Mouse (Mus musculus) heart, postnatal 25 days (tissue): Measurements from ENCODE around the gene Eefsec. TPM values are rescaled to one million over a fixed set of nuclear protein-coding genes. Genes with fewer than 3 reads are reported as not detected.

ENCODE experiments used
- DNase-seq: peaks from one replicate; pipeline ENCODE4 v3.0.0; 2022; ENCODE audit warnings: low spot score
- intact Hi-C: fragments of 180-260 bp; cut with DNase I; formaldehyde crosslinking; loops from one replicate; pipeline ENCODE4 v1.15.1; 2025
- total RNA-seq, 2 experiments: library from RNA; stranded (reverse); gene quantifications; 2 replicates each; pipeline ENCODE4 v1.2.3; 2021

Eefsec gene
- total RNA-seq, 2 experiments from 2014 or later, result 6.5 to 6.7 TPM

DNA sequence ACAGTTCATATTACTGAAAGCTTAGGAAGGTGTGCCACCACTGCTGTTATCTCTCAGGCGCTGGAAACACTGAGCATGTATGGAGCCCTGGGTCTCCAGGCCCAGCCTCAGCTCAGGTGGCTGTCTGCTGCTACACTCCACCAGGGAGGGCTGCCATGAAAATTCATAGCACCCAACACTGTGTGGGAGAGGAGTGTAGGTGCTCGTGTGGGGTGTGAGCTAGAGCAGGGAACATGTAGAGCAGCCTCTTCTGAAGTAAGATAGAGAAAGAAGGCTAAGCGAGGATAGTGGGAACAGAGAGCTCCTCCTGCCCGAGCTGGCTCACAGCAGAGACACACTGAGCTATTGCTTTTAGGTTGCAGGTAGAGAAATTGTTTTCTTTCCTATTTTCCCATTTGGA lies 170.1 kb downstream of the Eefsec start:
- intact Hi-C loops, result no loop called here
- DNase-seq, result no peak

DNA sequence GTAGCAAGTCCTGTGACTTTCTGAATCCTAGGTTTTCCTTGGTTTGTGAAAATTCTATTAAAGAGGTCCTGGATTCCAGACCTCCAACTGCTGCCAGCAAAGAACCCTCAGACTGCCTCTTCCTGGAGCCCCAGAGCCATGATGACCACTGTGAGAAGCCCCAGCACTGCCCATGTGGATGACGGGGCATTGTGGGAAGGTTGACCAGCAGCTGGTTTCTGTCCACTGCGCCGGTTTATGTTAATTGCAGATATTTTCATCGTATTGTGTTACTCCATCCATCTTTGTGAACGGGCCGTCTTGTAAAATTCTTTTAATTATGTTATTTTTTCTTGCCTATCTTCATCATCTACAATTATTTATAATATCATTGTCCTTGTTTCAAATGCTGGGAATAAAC lies 171.7 kb downstream of the Eefsec start:
- no peak for DNase-seq
- intact Hi-C loops, result no loop called here

DNA sequence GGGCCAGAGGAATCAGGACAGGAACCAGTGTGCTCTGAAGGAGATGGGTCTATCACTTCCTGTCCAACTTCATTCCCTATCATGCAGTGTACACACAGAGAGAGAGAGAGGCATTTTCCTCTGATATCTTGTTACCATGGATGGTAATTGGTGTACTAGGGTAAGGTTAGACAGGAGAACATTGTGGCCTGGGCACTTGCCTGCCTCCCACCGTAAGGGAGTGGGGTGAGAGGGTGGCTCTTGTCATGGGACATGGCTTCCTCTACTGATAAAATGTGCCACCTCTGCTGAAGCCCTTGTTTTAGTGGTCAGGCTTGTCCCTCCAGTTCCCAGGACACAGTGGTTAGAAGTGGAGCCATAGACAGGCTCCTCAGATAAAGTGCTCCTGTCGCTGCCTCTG lies 178.4 kb downstream of the Eefsec start:
- no peak for DNase-seq
- intact Hi-C loops, result no loop called here

DNA sequence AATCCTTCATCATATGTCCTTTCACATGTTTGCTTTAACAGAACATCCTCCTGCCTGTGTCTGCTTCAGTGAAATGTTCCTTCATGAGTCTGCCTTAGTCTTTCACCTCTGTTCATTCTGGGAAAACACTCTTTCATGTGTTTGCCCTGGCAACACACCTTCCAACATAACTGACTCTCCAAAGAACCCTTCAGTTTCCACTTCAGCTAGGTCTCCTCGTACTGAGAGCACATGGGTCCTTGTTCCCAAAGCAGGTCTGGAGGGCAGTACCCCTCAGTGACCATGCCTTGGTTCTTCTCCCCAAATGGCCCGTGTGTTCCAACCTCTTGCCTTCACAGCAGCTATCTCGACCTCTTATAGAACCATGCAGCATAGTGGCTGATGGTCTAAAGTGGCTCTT lies 179.3 kb downstream of the Eefsec start:
- no peak for DNase-seq
- intact Hi-C loops, result no loop called here

DNA sequence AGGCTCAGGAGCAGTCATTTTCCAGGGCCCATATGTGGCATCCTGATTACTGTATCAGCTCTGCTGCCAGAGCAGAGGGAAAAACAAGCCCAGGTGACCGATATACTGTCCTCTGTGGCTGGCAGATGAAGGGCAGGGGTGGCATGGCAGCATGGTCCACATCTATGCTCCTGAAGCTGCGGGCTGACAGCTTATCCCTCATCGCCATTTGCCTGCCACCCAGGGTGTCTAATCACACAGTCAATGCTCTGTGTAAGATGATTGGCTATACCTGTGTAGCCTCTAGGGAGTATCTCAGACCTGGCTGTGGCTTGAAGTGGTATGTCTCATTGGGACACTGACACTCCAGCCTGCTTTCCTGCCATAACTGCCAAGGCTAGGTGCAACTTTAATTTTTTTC lies 180.3 kb downstream of the Eefsec start:
- intact Hi-C loops, result no loop called here
- no peak for DNase-seq

DNA sequence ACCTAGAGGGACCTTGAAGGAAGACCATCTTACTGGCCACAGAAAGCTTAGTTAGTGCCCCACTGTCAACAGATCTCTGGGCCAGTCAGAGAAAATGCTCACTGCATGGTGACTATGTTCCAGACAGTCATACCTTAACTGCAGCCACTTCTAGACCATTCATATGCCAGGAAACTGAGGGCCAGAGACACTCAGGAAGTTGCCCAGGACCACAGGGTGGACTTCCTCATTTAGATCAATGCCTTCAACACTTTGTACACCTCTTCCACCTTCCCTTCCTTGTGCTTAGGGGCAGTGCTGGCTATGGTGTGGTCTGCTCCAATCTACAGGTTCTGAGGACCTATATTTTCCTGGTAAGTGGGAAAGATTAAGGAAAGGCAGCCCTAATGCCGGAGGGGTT lies 181.0 kb downstream of the Eefsec start:
- DNase-seq, result no peak
- intact Hi-C loops, result no loop called here

DNA sequence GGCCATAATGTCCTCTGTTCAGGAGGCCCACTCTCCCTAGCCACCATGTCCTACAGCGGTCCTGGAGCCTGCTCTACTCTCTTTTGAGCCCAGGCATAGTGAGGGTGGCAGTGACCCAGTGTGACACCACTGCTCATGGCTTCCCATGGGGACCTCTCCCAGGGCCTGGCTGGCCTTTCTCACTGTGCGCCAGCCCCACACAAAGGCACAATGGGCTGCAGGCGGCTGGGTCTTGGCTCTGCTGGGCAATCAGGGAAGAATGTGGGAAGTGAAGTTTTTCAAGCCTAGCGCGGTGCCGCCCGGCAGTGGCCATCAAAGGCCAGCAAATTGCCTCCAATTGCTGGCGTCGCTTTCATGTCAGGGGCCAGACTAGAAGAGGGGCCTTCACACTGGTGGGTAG lies 184.2 kb downstream of the Eefsec start:
- DNase-seq, result no peak
- intact Hi-C loops, result no loop called here

DNA sequence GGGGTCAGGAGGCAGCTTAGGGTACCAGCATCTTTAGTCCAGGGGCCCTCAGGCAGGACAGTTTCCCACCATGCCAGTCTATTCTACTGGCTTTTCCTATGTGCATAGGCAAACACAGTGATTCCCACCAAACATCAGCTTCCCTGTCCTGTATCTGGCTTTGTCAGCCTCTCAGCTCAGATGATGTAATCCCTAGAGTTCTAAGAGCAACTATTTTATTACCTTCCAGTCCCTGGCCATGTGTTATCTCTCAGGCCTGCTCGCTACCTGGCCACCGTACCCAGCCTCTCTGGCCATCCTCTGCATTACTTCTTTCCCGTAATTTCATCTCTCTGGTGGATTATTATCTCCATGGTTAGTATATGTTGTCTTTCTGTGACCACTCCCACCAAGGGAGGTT lies 185.7 kb downstream of the Eefsec start:
- intact Hi-C loops, result no loop called here
- DNase-seq, result no peak

DNA sequence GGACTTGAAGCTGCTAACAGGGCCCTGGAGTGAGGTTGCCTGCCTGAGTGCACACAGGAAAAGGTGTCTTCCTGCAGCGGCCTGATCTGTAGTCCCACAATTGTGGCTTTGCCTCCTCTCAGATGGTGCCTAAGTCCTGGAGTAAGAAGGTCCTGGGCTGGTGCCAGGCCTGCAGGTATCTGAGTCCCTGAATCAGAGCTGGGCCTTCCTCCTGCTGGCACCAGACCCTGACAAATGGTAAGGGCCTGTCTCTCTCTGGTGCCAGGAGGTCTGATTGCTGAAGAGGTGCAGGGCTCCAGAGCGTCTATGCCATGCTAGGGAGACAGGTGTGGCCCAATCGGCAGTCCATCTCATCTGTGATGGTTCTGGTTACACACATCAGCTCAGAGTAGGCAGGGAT lies 186.7 kb downstream of the Eefsec start:
- DNase-seq, result no peak
- intact Hi-C loops, result no loop called here

DNA sequence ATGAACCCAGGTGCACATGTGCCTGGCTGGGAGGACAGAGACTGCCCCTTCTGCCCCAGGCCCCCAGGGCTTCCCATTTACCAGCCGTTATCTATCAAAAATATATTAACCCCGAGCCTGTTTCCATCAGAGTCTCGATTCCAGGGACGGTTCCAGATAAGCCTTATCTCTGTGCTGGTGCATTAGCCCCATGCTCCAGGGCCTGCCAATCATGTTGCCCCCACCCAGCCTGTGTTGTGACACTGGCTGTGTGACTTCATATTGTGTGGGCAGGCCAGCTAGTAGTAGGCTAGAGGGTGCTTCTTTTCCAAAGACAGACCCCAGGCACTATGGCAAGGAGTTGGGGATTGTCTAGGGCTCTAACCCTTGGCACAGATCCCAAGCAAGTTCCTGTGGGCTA lies 190.9 kb downstream of the Eefsec start:
- intact Hi-C loops, result no loop called here
- no peak for DNase-seq

DNA sequence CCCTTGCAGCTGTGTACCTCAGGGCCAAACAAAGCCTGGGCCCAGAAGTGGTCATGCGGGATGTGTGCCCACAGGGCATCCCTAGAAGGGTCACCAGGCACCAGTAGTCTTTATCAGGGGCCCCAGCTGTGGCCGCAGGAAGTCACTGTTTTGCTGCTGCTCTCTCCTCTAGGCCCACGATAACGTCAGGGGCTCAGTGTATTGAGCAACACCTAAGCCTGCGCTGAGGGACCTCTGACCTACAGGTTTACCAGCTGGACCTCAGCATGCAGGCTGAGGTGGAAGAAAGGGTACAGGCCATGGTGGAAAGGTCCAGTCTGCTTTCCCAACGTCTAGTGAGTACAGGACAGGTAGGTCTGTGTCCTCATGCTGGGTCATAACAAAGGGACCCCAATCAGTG lies 192.3 kb downstream of the Eefsec start:
- intact Hi-C loops, result no loop called here
- no peak for DNase-seq

DNA sequence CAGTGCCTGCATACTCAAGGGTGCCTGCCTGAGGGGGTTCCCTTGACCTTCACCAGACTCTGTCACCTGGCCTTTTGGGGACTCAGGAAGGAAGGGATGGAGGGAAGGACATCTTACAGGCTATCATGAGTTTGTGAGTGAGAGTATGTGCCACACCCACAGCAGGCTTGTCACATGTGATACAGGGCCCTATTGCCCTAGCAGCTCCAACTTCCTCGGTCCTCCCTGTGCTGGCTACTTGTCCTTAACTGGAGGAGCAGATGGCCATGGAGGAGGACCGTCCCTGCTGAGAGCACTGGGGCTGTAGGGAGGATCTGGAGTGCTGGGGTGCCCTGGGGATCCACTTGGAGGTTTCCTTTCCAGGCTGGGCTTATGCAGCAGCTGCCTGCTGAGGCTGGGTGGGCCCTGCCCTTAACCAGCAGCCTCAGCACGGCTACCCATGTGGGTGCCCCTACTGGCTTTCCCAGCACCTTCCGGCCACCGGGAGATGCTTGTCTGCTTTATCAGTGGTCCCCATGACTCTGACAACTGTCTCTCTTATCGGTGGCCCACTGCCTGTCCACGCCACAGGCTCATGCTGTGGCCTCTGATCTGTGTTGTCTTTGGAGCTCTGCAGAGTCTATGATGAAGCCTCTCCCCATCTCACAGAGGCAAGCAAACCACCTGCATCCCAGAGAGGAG lies 194.4 kb downstream of the Eefsec start:
- no peak for DNase-seq
- intact Hi-C loops, result no loop called here

DNA sequence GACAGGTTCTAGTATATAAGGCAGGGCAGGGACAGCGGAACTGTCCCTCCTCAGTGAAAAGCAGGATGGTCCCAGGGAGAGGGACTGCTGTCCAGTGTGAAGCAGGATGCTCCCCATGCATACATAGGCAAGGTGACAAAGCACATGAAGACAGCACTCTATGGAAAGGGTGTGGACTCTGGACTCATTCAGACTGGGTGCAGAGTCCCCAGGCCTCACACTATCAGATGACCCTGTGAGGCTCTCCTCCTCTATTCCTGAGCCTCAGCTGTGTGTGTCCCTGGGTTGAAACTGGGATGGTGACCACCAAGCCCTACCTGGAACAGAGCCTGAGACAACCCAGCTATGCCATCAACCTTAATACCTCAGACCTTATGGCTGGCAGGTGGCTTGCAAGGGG lies 194.9 kb downstream of the Eefsec start:
- DNase-seq, result no peak
- intact Hi-C loops, result no loop called here

DNA sequence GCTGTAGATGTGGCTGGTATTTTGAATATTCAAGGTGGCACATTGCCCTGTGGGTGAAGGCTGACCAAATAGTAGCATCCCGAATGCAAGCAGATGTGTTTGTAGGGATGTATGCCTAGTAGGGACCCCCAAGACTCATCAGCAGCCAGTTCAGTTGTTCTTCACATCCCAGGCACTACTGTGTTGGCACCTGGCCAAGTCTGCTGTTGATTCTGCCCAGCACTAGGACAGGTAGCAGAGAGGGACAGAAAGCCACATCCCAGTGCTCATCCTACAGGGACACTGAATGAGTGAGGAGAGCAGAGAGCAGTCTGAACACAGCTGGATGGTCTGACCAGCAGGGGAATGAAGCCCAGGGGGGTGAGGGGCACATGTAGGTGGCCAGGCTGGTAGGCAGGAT lies 197.1 kb downstream of the Eefsec start:
- DNase-seq, result no peak
- intact Hi-C loops, result no loop called here

DNA sequence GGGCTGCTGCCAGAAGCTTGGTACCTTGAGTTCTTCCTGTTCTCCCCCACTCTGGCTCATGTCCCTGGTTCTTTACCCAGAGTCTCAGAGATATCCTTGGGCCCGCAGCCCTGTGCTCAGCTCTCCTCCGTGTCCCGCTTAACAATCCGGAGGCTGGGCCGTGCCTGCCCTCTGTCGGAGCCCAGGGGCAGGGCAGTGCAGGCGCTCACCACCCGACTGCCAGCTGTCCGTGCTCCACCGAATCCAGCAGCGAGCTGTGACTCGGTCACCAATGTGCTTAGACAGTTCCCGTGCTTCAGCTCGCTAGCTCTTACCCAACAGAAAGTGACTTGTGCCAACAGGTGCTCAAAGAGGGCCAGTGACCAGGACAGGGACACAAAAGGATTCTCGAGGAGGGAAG lies 203.7 kb downstream of the Eefsec start:
- DNase-seq, result peak; percentile 27

DNA sequence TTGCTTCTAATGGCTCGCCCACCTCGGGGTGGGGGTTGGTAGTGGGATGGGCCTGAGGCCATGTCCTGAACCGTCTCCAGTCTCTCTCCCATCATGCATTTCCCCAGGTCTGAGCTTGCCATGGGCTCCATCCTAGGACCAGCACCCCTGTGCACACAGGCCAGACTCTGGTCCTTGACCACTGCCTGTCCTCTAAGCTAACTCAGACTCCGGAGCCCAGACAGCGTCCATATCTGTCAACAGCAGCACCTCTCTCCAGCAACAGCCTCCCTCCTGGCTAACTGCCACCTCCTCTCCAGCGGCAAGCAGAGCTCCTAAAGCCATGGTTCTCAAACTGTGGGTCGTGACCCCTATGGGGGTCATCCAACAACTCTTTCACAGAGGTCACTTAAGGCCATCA lies 209.8 kb downstream of the Eefsec start:
- DNase-seq, result no peak
- intact Hi-C loops, result no loop called here

More for the DNA sequence above, 203.7 kb downstream of the Eefsec start:
- intact Hi-C loops, result loop anchor here (1.0 to 2.0 kb wide), 2 partner anchors 53 to 118 kb away; no protein-coding TSS in a partner anchor

DNA sequence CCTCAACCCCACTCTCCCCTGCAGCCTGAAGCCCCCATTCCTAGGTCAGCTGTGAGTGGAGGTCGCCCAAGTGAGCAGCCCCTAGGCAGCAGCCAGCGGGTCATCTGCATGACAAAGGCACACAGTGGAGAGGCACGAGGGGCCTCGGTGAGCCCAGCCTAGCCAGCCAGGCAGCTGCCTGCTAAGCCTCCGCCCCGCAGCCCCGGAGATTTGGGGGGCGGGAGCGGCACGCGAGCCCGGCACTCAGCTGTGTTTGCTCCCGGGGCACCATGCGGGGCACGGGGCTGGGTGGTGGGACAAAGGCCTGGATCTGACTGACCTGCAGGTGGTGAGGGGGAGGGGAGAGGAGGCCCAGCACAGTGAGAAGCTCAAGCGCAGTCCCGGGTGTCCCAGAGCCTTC lies 210.4 kb downstream of the Eefsec start:
- intact Hi-C loops, result no loop called here
- no peak for DNase-seq

DNA sequence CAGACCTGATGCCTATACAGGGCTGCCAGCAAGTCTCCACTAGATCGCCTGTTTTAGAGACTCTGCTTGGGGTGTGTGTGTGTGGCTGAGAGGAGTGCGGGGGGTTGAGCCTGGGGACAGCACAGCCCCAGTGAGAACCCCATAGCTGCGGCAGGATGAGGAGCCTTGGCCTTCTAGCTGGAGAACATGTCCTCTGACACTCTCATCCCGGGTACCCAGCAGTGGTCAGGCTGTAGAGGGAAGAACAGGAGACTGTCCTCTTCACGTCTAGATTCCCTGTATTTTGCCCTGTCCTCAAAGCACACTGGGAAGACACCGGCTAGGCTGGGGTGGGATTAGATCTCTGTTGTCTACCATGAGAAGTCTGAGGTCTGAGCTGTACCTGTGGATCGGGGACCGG lies 210.9 kb downstream of the Eefsec start:
- DNase-seq, result no peak
- intact Hi-C loops, result no loop called here

DNA sequence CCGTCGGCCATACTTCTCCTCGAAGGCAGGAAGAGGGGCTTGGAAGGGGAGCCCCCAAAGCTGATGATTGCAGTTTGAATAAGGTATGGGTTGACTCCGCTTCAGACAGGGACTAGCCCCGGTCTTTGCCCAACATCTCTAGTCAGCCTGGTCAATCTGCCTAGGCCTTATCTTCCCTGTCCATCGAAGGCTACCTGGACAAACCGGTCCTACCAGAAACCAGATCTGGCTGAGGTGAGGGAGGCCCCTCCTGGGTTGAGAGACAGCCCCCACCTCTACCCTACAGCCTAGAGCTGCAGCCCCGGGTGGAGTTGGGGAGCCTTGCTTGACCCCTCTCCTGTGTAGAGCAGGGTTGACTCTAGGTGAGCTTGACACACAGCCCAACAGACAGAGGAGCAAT lies 212.3 kb downstream of the Eefsec start:
- no peak for DNase-seq

DNA sequence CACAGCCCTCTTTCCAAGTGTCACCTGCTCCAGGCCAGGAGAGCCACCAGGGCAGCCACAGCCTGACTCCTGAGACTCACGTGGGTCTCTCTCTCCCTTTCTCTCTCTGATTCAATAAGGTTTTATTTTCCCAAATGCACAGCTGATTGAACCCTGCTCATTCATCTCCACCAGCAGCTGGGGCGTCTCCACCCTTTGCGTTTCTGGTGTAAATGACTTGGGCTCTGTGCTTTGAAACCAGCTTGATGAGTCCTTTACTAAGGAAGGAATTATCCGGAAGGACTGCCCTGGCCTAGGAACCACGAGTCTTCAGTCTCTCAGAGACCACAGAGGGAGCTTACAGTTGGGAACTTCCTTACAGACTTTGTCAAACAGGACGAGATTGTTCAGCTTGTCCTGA lies 214.1 kb downstream of the Eefsec start:
- DNase-seq, result no peak
- intact Hi-C loops, result no loop called here

More for the DNA sequence above, 212.3 kb downstream of the Eefsec start:
- intact Hi-C loops, result no loop called here

DNA sequence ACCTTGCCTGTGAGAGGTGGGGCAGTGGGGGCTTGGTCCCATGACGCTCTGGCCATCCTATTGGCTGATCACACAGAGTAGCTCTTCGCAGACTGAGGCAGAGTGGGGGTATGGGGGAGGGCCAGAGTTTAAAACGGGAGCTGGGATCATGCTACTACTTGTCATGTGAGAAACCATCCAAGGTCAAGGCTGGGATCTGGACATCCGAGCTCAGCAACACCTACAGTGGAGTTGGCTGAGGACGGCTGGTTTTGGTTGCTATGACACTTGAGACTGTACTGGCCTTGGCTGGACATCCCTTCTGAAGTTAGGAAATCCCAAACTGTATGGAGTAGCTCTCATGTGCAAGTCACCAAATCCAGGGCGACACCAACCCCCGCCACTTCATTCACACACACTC lies 214.5 kb downstream of the Eefsec start:
- DNase-seq, result no peak
- intact Hi-C loops, result no loop called here

DNA sequence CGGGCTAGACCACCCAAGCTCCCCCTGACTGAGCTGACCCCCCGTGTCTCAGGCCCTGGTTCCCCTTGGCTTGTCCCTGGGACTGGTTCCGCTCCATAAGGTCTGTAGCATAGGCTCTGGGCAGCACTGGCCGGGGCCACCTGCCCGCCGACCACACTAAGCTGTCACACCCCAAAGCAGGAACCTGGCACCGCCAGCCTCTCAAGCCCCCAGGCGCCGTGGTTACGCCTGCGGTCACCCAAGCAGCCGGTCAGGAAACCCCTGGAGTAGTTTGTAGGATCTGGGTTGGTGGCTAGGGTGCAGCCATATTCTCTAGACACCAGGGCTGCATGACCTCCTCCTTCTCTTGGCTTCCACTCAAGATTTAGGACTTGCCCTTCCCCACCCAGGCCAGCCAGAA lies 217.1 kb downstream of the Eefsec start:
- DNase-seq, result no peak
- intact Hi-C loops, result no loop called here

DNA sequence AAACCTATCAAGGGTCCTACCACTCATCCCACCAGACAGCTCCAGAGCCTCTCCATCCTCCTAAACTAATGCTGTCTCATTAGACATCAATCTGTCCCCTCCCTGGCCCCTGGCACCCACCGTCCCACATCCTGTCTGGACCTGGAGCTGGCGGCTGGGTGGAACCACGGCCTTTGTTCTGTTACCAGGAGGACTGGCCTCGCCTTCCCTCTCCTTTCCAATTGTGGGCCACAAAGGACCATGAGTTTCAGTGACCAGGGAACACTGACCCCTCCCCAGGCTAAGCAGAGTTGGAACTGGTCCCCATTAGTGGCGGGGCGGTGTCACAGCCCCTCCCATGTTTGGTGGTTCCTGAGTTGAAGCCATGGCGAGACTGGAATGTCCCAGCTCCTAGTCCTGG lies 218.8 kb downstream of the Eefsec start:
- intact Hi-C loops, result no loop called here
- DNase-seq, result no peak
